Mouse (Mus musculus): ENCODE results near the gene Camta1.

DNA sequence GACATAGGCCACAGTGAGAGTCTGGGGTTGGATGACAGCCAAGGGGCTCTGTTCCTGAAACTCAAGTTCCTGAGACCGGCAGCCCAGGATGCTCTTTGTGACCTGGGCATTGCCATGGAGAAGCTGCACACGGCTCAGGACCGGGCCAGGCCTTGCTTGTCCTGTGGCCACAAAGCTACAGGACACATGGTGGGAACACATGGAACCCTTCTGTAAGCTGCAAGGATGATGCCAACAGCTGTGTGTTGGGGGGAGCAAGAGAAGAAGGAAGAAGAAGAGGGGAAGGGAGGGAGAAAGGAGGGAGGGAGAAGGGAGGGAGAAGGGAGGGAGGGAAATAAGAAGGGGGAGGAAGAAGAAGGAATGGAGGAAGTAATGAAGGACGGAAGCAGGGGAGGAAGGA lies 645.8 kb downstream of the Camta1 start:
- TF ChIP-seq GATA1 (IDR thresholded peaks at IDR 0.05; ENCODE audit: low read length) (no peak), TAL1 (IDR thresholded peaks at IDR 0.05; ENCODE audit: low read length) (no peak)
